Mouse (Mus musculus): ENCODE results near the gene Saa4. TPM values are rescaled to one million over a fixed set of nuclear protein-coding genes. Genes with fewer than 3 reads are reported as not detected.
"Not testable (repeated sequence)": the region's sequence is repeated elsewhere in the genome, so short reads cannot be mapped to it uniquely, and the experiment has no call there.

Gene Saa4
- not detected for total RNA-seq (2021)
- long read RNA-seq: 0 reads

DNA sequence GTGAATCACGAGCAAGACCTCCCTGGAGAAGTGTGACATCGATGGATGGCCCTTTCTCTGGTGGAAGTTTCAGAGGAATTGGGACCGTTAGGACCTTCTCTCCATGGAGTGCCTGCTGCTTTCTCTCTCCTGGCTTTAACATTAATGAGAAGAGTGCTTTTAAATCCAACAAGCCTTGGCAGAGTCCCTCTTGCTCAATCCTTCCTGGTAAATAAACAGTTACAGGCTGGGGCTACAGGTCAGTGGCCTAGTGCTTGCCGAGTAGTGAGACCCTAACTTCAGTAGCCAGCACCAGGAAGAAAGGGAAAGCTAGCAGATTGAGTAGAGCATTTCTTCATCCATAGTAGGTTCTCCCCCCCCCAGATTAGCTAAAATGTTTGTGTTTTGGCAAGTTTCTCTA, at the start of gene Saa4:
Gene Saa4, minus strand, starts transcription at position 146 of the 400 bp plus-strand sequence.
- DNase-seq (ENCODE audit: low spot score in 2 of 2): no peak

DNA sequence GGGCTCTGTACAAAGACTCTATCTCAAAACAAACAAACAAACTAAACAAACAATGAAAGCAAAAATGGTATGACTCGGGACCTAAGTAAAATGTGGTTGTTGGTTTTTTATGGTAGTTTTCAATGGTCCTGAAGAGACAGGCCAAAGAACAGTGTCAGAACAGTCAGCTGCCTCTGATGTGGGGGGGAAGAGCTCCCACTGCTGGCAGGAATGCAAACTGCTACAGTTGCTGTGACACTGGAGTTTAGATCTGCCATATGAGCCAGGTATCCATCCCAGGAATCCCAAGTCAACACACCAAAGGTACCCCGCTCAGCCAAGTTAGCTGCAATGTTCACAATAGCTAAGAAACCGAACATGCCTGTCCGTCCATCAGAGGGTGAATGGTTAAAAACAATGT, 38.3 kb upstream of the Saa4 start:
- DNase-seq (ENCODE audit: low spot score in 2 of 2): peak in 1 of 2 experiments; percentile 61

DNA sequence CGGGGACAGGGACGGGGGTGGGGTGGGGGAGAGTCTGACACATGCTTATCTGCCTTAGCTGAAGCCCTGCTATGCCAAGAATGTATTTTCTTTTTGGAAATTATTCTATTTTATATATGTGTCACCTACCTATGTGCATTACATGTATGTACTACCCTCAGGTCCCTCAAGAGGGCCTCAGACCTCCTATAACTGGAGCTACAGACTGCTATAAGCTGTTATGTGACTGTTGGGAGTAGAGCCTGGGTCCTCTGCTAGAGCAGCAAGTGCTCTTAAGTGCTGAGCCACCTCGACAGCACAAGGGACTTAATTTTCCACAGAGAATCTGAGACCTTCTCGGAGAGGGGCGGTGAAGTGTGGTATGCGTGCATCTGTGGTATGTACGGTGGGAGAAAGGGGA, 36.0 kb upstream of the Saa4 start:
- no peak for DNase-seq (ENCODE audit: low spot score in 2 of 2)

DNA sequence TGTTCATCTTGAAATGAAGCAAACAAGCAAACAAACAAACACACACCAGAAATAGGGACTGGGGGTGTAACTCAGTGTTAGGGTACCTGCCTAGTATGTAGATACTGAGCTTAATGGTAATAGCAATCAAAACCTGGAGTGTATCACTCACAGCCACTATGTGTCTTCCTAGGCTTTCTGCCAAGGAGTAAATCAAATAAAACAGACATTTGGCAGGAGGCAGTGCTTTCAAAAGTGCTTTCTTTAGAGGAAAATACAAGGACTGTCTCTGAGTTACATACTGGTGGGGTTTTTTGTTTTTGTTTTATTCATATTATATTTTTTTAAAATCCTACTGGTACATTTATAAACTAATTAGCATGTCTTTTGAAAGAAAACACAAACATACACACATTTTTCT, 35.0 kb upstream of the Saa4 start:
- no peak for DNase-seq (ENCODE audit: low spot score in 2 of 2)

DNA sequence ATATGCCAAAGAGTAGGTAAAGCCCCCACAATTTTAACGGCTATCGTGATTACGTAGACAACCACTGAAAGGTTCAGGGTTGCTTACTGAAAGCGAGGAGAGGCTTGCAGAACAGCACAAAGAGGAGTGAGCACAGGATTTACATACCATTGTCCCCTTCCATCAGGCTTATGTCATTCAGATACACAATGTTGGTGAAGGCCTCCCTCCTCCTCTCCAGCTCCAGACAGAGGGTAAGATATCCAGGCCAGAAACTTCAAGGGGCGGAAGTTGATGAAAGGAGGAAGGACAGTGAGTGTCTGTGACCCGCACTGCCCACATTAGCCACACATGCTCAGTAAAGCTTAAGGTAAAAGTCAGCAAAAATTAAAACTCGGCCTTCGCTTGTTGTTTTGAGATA, 32.3 kb upstream of the Saa4 start:
- DNase-seq (ENCODE audit: low spot score in 2 of 2): no peak

DNA sequence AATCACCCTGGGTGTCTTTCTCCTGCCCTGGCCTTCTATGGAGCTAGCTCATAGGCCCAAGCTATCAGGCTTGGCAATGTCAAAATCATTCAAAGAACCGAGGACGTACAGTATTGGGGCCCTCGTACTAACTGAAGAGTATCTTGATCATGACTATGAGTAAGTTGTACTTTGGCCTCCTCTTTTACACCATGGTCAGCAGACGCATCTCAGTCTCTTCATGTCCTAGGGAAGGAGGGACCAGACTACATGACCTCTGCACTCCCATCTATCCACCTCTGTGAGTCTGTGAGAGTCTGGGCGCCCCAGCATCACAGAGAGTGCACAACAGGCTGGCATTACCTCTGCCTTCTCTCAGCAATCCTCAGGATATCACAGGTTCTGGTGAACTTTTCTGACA, 30.2 kb upstream of the Saa4 start:
- DNase-seq (ENCODE audit: low spot score in 2 of 2): no peak

DNA sequence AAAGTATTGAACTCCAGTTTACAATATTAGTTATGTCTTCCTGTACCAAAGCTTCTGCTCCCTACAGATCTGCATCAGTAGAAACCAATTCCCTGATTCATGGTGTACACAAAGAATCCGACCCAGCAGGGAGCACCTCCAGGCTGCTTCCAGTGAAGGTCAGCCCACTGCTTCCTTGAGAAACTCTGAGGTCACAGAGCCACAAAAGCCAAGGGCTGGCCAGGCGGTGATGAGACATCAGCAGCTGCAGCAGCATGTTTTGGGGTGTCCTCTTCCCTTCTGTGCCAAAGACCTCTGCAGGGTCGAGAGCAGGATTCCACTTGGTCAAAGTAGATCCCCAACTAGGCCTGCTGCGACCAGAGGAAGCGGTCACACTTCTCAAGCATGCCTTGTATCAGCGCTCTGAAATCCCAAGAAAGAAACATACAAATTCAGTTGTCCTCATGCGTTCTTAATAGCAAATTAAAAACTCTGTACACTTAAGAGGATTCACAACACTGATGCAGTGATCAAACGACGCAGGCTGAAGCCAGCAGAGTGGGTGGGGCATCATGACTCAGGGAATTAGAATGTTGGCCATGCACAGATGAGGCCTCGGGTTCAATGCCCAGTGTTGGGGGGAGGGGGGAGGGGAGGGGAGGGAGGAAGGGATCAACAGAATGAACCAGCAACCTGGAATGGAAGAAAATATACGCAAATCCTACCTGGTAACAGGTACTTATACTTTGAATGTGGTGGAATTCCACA, 28.8 kb upstream of the Saa4 start:
- DNase-seq (ENCODE audit: low spot score in 2 of 2): no peak

DNA sequence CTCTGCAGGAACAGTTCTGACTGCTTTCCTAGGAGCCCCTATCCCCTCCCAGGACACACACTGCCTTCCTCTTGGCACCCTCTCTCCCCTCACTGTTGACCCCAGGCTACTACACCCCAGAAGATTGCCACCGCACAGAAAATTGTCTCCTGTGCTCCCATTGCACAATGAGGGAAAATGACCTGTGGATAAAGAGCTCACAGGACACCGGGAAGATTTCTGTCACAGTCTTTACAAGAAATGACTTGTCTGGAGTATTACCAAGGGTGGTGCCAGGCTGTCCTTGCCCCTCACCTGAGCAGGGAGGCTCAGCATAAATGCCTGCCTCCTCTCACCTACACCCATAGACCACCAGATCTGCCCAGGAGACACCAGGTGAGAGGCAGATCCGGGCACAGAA, 19.1 kb upstream of the Saa4 start, which contains the start of gene Saa2:
Gene Saa2, plus strand, starts transcription at position 301 of the 400 bp plus-strand sequence.
- DNase-seq (ENCODE audit: low spot score in 2 of 2): no peak

DNA sequence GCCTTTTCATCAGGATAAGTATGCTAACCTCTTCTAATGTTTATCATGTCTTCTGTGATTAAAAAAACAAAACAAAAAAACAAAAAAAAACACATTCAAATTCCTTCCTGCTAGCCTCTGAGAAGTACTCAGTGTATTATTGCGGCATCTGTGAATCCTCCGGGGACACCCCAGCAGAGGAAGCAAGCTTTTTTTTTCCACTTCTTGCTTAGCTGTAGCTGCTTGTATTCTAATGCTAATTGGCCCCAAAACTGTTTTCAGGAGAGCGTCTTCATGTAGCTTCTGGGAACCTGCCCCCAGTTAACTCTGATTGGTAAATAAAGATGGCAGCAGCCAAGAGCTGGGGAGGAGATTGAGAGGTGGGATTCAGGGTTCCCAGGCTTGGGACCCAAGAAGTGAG, 16.1 kb upstream of the Saa4 start:
- no peak for DNase-seq (ENCODE audit: low spot score in 2 of 2)

DNA sequence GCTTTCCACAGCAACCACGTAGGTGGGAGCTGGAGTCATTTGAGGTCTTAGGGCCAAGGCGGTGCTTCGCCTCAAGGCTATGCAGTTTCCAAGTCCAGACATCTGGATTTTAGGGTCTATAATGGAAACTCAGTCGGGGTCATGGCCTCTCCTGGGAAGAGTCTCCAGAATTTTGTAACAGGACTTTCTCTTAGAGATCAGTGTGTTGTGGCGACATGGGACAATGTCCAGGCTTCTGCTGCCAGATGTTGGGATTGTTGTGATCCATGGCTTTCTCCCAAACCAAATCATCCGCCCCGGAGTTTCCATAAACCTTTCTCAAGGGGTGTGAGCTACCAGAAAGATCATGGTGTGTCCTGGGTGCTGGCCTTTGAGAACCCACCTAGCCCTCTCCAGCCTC, 14.0 kb upstream of the Saa4 start:
- DNase-seq (ENCODE audit: low spot score in 2 of 2): no peak

DNA sequence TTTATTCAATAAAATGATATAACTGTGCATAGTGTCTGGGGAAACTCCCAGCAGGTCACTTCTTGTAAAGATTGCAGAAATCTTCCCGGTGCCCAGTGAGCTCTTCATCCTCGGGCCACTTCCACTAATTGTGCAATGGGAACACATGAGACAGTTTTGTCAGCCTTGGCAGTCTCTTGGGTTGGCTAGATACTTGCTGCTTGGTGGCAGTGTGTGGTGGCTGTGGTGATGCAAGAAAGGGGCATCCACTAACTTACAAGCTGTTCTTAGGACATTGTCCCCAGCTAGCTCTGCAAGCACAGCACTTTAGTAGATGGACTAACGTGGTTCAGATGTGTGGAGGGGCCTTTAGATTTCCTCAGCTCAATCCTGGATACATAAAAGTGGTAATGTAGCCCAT, 13.4 kb upstream of the Saa4 start:
- DNase-seq (ENCODE audit: low spot score in 2 of 2): no peak

DNA sequence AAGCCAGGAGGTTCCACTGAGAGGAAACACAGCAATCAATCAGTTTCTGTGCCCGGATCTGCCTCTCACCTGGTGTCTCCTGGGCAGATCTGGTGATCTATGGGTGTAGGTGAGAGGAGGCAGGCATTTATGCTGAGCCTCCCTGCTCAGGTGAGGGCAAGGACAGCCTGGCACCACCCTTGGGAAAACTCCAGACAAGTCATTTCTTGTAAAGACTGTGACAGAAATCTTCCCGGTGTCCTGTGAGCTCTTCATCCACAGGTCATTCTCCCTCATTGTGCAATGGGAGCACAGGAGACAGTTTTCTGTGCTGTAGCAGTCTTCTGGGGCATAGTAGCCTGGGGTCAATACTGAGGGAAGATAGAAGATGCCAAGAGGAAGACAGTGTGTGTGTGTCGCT, 10.5 kb upstream of the Saa4 start, which contains the start of gene Saa1:
Gene Saa1, minus strand, starts transcription at position 101 of the 400 bp plus-strand sequence.
- DNase-seq (ENCODE audit: low spot score in 2 of 2): not testable (repeated sequence)

DNA sequence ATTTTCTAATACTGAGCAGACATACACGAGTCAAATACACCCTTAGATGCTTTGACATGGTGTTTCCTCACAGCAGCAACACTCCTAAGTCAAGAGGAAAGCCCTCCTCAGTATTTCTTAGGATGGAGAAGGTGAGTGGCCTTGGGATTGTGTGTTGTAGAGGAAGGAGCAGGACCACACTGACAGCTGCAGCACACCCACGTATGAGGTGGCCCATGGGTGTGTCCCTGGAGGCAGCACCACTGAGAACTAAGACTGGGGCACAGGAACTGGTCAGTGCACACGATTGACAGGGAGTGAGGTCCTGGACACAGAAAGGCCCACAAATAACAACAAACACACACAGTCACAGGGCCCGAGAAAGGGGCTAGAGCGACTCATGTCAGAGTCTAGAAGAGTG, 7.6 kb upstream of the Saa4 start:
- not testable (repeated sequence) for DNase-seq (ENCODE audit: low spot score in 2 of 2)

DNA sequence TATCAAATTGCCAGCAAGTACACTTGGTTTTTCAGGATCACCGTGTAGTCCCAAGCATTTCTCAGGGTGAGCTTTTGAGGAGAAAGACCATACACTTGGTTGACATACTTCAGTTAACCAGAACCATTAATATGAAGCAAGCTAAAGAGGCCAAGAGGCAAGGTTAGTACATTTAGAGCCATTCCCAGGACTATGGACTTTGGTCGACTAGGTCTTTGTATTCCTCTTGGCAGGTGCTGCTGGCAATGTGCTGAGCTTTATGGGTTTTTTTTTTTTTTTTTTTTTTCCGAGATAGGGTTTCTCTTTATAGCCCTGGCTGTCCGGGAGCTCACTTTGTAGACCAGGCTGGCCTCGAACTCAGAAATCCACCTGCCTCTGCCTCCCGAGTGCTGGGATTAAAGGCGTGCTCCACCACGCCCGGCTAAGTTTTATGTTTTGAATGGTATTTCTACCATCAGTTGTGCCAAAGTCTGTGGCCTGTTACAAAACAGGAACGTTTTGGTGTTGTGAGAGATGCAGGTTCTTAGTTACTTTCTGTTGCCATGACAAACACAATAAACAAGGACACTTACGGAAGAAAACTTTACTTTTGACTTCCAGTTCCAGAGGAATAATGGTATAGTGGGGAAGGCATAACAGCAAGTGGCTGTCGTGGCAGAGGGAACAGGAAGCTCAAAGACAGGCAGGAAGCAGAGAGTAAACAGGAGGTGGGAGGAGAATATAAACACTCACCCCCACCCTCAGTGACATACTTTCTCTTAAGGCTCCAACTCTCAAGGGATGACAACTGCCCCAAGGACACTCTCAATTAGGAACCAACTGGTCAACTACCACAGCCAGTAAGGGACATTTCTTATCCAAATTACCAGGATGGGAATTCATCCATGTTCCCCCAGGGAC, 6.4 kb upstream of the Saa4 start:
- no peak for DNase-seq (ENCODE audit: low spot score in 2 of 2)

DNA sequence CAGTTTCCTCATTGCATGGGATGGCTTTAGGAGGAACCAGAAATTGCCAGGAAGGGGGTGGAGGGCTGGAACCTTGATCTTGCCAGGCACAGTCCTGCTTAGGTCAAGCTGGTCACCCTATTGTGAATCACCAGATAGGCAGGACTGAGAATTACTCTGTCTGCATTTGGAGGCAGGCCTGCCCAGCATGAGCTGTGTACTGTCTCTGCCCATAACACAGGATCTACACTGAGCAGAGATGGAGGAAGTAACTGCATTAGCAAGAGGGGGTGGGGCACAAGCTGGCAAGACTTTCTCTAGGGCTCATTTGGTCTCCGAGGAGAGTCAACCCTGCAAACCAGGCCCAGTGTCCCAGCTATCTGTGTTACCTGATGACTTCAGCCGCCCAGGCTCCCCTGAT, 2.6 kb upstream of the Saa4 start:
- no peak for DNase-seq (ENCODE audit: low spot score in 2 of 2)

DNA sequence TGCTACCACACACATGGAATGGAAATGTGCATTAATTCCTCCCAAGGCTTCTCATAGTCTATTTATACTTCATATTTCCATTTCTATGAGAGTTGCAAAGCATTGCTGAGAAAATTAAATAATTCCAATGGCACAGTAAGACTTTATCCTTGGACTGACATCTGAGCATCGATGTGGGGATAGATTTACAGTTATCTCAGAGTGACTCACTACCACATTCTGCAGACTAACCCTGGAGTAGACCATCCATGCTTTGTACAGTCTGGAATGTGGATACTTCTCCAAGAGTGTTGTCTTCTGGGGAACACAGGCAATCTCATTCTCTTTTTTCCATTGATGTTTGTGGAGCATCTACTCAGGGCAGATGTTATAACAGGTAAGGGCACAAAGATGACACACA, 4.8 kb downstream of the Saa4 start:
- no peak for DNase-seq (ENCODE audit: low spot score in 2 of 2)

DNA sequence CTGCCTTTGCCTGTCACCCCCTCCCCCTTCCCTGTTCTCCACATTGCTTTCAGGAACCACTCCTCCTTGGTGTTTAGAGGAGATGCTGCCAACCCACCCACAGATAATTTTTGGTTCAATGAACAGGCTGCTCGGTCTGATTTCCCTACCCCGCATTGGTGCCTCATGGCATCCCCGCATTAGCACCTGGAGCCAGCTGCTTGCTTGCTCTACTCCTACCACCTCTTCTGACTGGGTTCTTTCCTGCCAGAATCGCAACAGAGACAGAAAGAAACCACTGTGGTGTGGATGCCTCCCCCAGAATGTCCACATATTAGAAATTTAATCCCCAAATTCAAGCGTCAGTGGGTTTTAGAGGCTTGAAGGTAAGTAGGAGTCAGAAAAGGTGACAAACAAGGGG, 8.0 kb downstream of the Saa4 start:
- DNase-seq (ENCODE audit: low spot score in 2 of 2): peak; percentile 17 to 34

DNA sequence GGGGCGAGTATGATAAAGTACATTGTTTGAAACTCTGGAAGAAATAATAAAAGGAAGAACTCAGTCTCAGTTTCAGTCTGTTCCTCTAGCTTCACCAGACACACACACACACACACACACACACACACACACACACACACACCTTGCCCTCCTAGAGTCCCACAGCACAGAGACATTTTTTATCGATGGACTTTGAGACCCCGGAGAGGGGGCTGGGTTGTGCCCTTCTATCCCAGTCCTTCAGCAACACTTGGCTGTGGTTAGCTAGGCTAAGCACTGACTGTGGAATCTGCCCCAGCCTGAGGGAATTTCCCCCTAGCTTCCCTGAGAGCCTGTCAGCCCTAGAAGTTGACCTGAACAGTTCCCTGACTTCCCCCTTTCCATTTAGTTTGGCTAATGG, 8.6 kb downstream of the Saa4 start:
- no peak for DNase-seq (ENCODE audit: low spot score in 2 of 2)

DNA sequence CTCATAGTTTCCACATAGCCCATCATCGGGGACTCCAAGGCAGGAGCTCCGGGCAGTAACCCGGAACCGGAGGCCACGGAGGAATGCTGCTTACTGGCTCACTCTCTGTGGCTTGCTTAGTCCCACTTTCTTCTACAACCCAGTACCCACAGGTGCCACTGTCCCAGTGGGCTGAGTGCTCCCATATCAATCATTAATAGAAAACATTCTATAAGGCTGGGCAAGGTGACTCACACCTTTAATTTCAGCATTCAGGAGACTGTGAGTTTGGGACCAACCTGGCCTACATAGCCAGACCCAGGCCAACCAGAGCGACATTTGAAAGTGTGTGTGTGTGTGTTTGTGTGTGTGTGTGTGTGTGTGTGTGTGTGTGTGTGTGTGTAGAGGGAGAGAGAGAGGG, 9.0 kb downstream of the Saa4 start:
- no peak for DNase-seq (ENCODE audit: low spot score in 2 of 2)

DNA sequence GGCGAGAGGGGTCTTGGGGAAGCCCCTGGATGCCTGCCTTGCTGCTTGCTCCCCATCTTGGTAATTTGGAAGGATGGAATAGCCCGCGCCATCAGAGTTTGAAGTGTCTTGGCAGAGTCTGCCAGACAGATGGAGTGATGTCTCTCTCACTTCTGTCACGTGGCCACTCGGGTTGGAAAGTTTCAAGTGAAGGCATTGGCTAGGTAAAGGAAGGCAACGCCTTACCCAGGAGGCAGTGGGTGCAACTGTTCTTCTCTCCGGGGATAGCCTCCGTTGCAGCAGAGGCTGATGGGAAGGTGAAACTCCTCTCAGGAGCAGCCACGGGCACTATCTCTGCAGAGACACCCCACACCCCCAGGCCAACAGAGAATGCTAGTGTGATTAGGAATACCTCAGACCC, 11.9 kb downstream of the Saa4 start:
- DNase-seq (ENCODE audit: low spot score in 2 of 2): peak in 1 of 2 experiments; percentile 27

DNA sequence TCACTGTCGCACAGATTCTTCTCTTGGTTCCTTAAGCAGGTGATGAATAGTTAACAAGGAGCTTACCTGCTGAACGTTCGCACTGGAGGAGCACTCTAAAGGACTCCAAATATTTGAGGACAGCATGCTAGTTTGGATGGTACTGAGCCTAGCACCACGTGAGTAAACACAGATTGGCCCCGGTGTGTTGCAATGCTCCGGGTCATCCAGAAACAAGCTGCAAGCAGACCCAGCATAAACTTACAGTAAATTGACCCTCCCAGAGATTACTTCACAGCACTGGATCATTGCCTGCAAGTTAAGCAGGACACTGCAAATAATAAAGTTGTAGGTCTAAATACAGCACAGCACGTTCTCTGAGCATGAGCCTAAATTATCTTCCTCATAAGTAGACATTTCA, 12.9 kb downstream of the Saa4 start:
- DNase-seq (ENCODE audit: low spot score in 2 of 2): no peak

DNA sequence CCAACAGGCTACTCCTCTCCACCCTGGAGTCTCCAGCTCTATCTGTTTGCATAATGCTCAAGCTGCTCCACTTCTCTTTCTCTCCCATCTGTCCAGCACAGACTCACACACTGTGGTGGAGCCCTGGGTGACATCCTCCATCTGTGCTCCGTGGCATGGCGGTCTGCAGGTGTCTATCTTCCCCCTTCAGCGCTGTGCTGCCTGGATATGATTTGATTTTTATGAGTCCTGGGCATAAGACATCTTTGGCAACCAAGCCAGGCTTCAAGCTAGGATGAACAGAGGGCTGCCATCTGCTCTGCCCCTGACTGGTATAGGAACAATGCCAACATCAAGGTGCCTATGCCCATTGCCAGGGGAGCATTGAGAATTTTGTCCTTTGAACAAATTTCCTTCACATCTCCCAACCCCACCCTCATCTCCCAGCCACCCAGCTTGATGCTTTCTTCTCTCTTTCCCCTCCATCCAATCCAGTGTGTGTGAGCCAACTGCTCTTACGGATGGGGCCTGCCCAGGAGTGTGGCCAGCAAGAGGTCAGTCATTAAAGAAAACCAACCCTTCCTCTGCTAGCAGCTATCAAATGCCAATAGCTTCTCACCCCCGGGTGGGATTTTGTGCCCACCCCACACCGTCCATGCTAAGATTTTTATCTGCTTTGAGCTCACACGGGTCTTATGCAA, 13.7 kb downstream of the Saa4 start:
- no peak for DNase-seq (ENCODE audit: low spot score in 2 of 2)

Data from layer of hippocampus, adult 18-20 months (tissue).